Mouse (Mus musculus) cerebral cortex, adult 2 months (tissue): ENCODE results near the gene Cfdp1.

Experiments used
- WGBS: fragments of 180-500 bp; shearing (Covaris S2); methylation state at CpG from one replicate; pipeline ENCODE4 v1.1.7; 2018; 5-methylcytosine and 5-hydroxymethylcytosine counted together

The Cfdp1 gene

GRCm38 (mm10) chr8:111739604-111740003, 114.5 kb downstream of the Cfdp1 start:
- WGBS: 61% methylated on average over 7 of the region's 7 CpGs

GRCm38 (mm10) chr8:111738867-111739266, 115.2 kb downstream of the Cfdp1 start:
- 74% methylated on average over 6 of the region's 6 CpGs for WGBS

GRCm38 (mm10) chr8:111736321-111736720, 117.8 kb downstream of the Cfdp1 start:
- 31% methylated on average over 7 of the region's 7 CpGs for WGBS

GRCm38 (mm10) chr8:111735791-111736190, 118.3 kb downstream of the Cfdp1 start:
- WGBS: 70% methylated on average over 4 of the region's 4 CpGs

GRCm38 (mm10) chr8:111735335-111735761, 118.7 kb downstream of the Cfdp1 start:
- 70% methylated on average over 8 of the region's 8 CpGs for WGBS

- WGBS: 54% methylated on average over 6 of the region's 6 CpGs
Observed at GRCm38 (mm10) chr8:111734244-111734960, 119.7 kb downstream of the Cfdp1 start.

- 41% methylated on average over 5 of the region's 5 CpGs for WGBS
Observed at GRCm38 (mm10) chr8:111733581-111734243, 120.4 kb downstream of the Cfdp1 start.

- WGBS: 17% methylated on average over 10 of the region's 10 CpGs
Observed at GRCm38 (mm10) chr8:111732406-111733085, 121.5 kb downstream of the Cfdp1 start.

- under 1% methylated on average over 36 of the region's 41 CpGs for WGBS
Observed at GRCm38 (mm10) chr8:111732004-111732403, 122.1 kb downstream of the Cfdp1 start.

- under 1% methylated on average over 39 of the region's 39 CpGs for WGBS
Observed at GRCm38 (mm10) chr8:111731231-111731977, 122.7 kb downstream of the Cfdp1 start.

- 70% methylated on average over 7 of the region's 7 CpGs for WGBS
Observed at GRCm38 (mm10) chr8:111729233-111730170, 124.6 kb downstream of the Cfdp1 start.

- WGBS: 61% methylated on average over 5 of the region's 5 CpGs
Observed at GRCm38 (mm10) chr8:111728481-111728880, 125.6 kb downstream of the Cfdp1 start.

GRCm38 (mm10) chr8:111727553-111727952, 126.5 kb downstream of the Cfdp1 start:
- whole genome bisulfite sequencing: 71% methylated on average over 4 of the region's 4 CpGs

- WGBS: 33% methylated on average over 7 of the region's 7 CpGs
Observed at GRCm38 (mm10) chr8:111726102-111726900, 127.8 kb downstream of the Cfdp1 start.

GRCm38 (mm10) chr8:111725341-111725740, 128.8 kb downstream of the Cfdp1 start:
- 86% methylated on average over 6 of the region's 6 CpGs for WGBS

- 53% methylated on average over 4 of the region's 4 CpGs for WGBS
Observed at GRCm38 (mm10) chr8:111720115-111720544, 134.0 kb downstream of the Cfdp1 start.

- WGBS: 36% methylated on average over 5 of the region's 5 CpGs
Observed at GRCm38 (mm10) chr8:111718937-111719336, 135.2 kb downstream of the Cfdp1 start.
